8 mouse cellular contexts compared by ENCODE assay signal in the genomic region with DNA sequence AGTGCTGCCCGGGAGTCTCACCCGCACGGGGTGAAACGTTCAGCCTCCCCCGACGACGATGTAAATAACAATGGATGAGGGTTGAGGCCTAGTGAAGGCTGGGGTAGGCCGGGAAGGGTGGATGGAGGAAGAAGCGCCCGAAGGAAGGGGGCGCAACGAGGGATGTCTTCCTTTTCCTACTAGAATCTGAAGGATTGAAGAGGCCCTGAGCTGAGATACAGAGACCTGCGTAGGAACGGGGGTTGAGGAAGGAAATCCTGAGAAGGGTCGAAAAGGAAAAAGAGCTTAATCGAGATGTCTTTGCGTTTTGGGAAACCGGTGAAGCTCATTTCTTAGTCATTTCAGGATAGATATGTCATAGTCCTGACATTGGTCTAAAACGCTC. TPM values are rescaled to one million over a fixed set of nuclear protein-coding genes. Genes with fewer than 3 reads are reported as not detected.
A peak's percentile ranks its signal among the peaks of the same experiment; 100 is the strongest.
DNase-seq lines count a peak whose midpoint lies in the region; ATAC-seq and TF ChIP-seq lines count a peak whose summit lies in the region.

No protein-coding gene starts in this region.

- intact Hi-C loops in heart, adult 2 months (cut with DNase I), result no loop called here
- intact Hi-C loops in heart, postnatal 25 days (cut with DNase I), result no loop called here

- peak overlapping the region; percentile 89 for H3K27ac ChIP-seq in heart, adult 2 months
- H3K27ac ChIP-seq in ES-E14 (ENCODE audit: insufficient read depth, low read depth, low read length, poor library complexity, severe bottlenecking), result peak overlapping the region; percentile 83
- H3K27ac ChIP-seq in forebrain, postnatal 0 days (ENCODE audit: low read depth, low read length), result peak overlapping the region; percentile 97

- no peaks in the 10 kb centered on the region for H3K27me3 ChIP-seq in heart, adult 2 months (ENCODE audit: control insufficient read depth, insufficient read depth, low read length)
- H3K27me3 ChIP-seq in forebrain, postnatal 0 days (ENCODE audit: insufficient read depth, low read length), result no peaks in the 10 kb centered on the region

- TF ChIP-seq POLR2A in heart, adult 2 months (IDR thresholded peaks at IDR 0.05; ENCODE audit: insufficient read depth, low read depth, low read length), result no peak

- H3K4me3 ChIP-seq in heart, adult 2 months, result peak overlapping the region; percentile 62
- H3K4me3 ChIP-seq in ES-E14 (ENCODE audit: insufficient read depth in 1 of 2, low read depth in 1 of 2, low read length in 2 of 2, poor library complexity in 1 of 2, severe bottlenecking in 1 of 2), result peak overlapping the region; percentile 88 to 97
- H3K4me3 ChIP-seq in forebrain, postnatal 0 days (ENCODE audit: low read depth, low read length), result peak overlapping the region; percentile 66

- peaks cover 10% of the 10 kb centered on the region for H3K36me3 ChIP-seq in heart, adult 2 months (ENCODE audit: control insufficient read depth, insufficient read depth, low read length)
- H3K36me3 ChIP-seq in ES-E14 (ENCODE audit: control insufficient read depth, insufficient read depth, low read length, poor library complexity, severe bottlenecking), result no peaks in the 10 kb centered on the region
- no peaks in the 10 kb centered on the region for H3K36me3 ChIP-seq in forebrain, postnatal 0 days (ENCODE audit: insufficient read depth)

- peak overlapping the region; percentile 57 for H3K4me2 ChIP-seq in forebrain, postnatal 0 days (ENCODE audit: low read depth)

- no peaks in the 10 kb centered on the region for H3K9me3 ChIP-seq in ES-E14 (ENCODE audit: control insufficient read depth, insufficient read depth, low read depth, low read length)
- no peaks in the 10 kb centered on the region for H3K9me3 ChIP-seq in forebrain, postnatal 0 days (ENCODE audit: low read length)

- no peak for TF ChIP-seq CTCF in heart, adult 2 months (IDR thresholded peaks at IDR 0.05)
- peak; percentile 57 for TF ChIP-seq CTCF in forebrain, postnatal 0 days (IDR thresholded peaks at IDR 0.05; ENCODE audit: low read depth)

- H3K4me1 ChIP-seq in heart, adult 2 months (ENCODE audit: control insufficient read depth, insufficient read depth, low read length), result peaks cover 7% of the 10 kb centered on the region
- no peaks in the 10 kb centered on the region for H3K4me1 ChIP-seq in ES-E14 (ENCODE audit: control insufficient read depth in 2 of 2, insufficient read depth in 2 of 2, low read length in 2 of 2, poor library complexity in 1 of 2)
- peaks cover 13% of the 10 kb centered on the region for H3K4me1 ChIP-seq in forebrain, postnatal 0 days (ENCODE audit: insufficient read depth)

- peak overlapping the region; percentile 81 for H3K9ac ChIP-seq in heart, adult 2 months (ENCODE audit: low read depth, low read length)
- peak overlapping the region; percentile 98 for H3K9ac ChIP-seq in ES-E14 (ENCODE audit: insufficient read depth, low read depth, low read length, poor library complexity, severe bottlenecking)
- peak overlapping the region; percentile 85 for H3K9ac ChIP-seq in forebrain, postnatal 0 days

- in situ Hi-C loops in ES-E14 (cut with MboI; ENCODE audit: low sequenced_read_pairs in 2 of 2, unreplicated experiment in 2 of 2), result no loop called here

- no peak for TF ChIP-seq EP300 in heart, adult 2 months (IDR thresholded peaks at IDR 0.05; ENCODE audit: insufficient read depth, low read depth, low read length)

- H3K79me2 ChIP-seq in heart, adult 2 months (replicated peaks; ENCODE audit: control insufficient read depth, insufficient read depth, low read length), result peaks cover 1% of the 10 kb centered on the region; the same call in 1 of the 2 replicates

- WGBS in heart, adult 2 months, result under 1% methylated on average over 19 of the region's 19 CpGs
- WGBS in forebrain, postnatal 0 days, result under 1% methylated on average over 19 of the region's 19 CpGs

- peak; percentile 82 for ATAC-seq in forebrain, postnatal 0 days
- peak; percentile 69 for ATAC-seq in megakaryocyte, adult 5-6 weeks (ENCODE audit: poor library complexity, severe bottlenecking)

- no peak for DNase-seq in heart, adult 2 months
- DNase-seq in heart, postnatal 25 days (ENCODE audit: low spot score), result no peak
- no peak for DNase-seq in ES-E14 (ENCODE audit: low read depth, low spot score)
- DNase-seq in forebrain, postnatal 0 days, result no peak
- DNase-seq in urinary bladder, adult 18-20 months (ENCODE audit: low spot score in 2 of 2), result no peak
- no peak for DNase-seq in cerebellum, postnatal 4 days (ENCODE audit: low spot score in 2 of 2)
- DNase-seq in c-Kit-positive CD71-positive TER-119-positive erythroid progenitor cells, embryonic 14.5 days (ENCODE audit: low spot score), result no peak

TF ChIP-seq in ES-E14, 5 proteins besides CTCF, POLR2A, EP300 and RAD21:
- 0 out of 2 replicates have a peak, but pooled peaks have one; percentile 23 for TF ChIP-seq ZC3H11A (IDR thresholded peaks at IDR 0.05; ENCODE audit: borderline replicate concordance, low read depth, low read length)
- TF ChIP-seq MAFK (IDR thresholded peaks at IDR 0.05; ENCODE audit: insufficient read depth, low read depth, low read length), result no peak
- TF ChIP-seq CHD2 (IDR thresholded peaks at IDR 0.05; ENCODE audit: low read depth, low read length), result no peak
- TF ChIP-seq HCFC1 (IDR thresholded peaks at IDR 0.05; ENCODE audit: borderline replicate concordance, insufficient read depth, low read length), result no peak

RNA-seq across cellular contexts. Expression of a gene that starts 9.0 kb away (rescaled TPM):
- 1 to 10 TPM; 1.3 to 1.7 TPM for total RNA-seq in heart, adult 2 months (2021)
- polyA plus RNA-seq in heart, adult 2 months (2012; rRNA removed), result 0.51 and 0.82 TPM in 2 replicates
- 1 to 10 TPM in 1 of 2 experiments, under 1 TPM in 1; 0.62 to 1.1 TPM for total RNA-seq in heart, postnatal 25 days (2021)
- total RNA-seq in ES-E14 (2012; rRNA removed), result 1.8 and 4.2 TPM in 2 replicates
- total RNA-seq in forebrain, postnatal 0 days (2014; rRNA removed), result 0.76 and 0.92 TPM in 2 replicates
- polyA plus RNA-seq in forebrain, postnatal 0 days (2015; fragmentation: Nextera tagmentation; extraction: Ambion mirVana), result 0.31 and 0.53 TPM in 2 replicates
- 0.22 and 0.23 TPM in 2 replicates for total RNA-seq in megakaryocyte, adult 5-6 weeks (2015)
- total RNA-seq in megakaryocyte, adult 5-6 weeks (2017), result 0.66 and 0.81 TPM in 2 replicates

RNA-seq across cellular contexts. Expression of a gene that starts 54.3 kb away (rescaled TPM):
- total RNA-seq in heart, adult 2 months (2021), result 10 to 100 TPM; 51.3 to 54.0 TPM
- 38.9 and 56.0 TPM in 2 replicates for polyA plus RNA-seq in heart, adult 2 months (2012; rRNA removed)
- 10 to 100 TPM; 51.5 to 53.2 TPM for total RNA-seq in heart, postnatal 25 days (2021)
- 61.1 and 102 TPM in 2 replicates for total RNA-seq in ES-E14 (2012; rRNA removed)
- total RNA-seq in forebrain, postnatal 0 days (2014; rRNA removed), result 211 and 229 TPM in 2 replicates
- 431 and 439 TPM in 2 replicates for polyA plus RNA-seq in forebrain, postnatal 0 days (2015; fragmentation: Nextera tagmentation; extraction: Ambion mirVana)
- 85.7 and 95.9 TPM in 2 replicates for total RNA-seq in megakaryocyte, adult 5-6 weeks (2015)
- 154 and 167 TPM in 2 replicates for total RNA-seq in megakaryocyte, adult 5-6 weeks (2017)

RNA-seq across cellular contexts. Expression of a gene that starts 54.9 kb away (rescaled TPM):
- total RNA-seq in heart, adult 2 months (2021), result 10 to 100 TPM; 26.4 to 33.4 TPM
- polyA plus RNA-seq in heart, adult 2 months (2012; rRNA removed), result 11.8 and 18.4 TPM in 2 replicates
- total RNA-seq in heart, postnatal 25 days (2021), result 10 to 100 TPM; 27.4 to 36.9 TPM
- total RNA-seq in ES-E14 (2012; rRNA removed), result 0.48 and 1.2 TPM in 2 replicates
- 33.1 and 64.7 TPM in 2 replicates for total RNA-seq in forebrain, postnatal 0 days (2014; rRNA removed)
- 26.5 and 46.2 TPM in 2 replicates for polyA plus RNA-seq in forebrain, postnatal 0 days (2015; fragmentation: Nextera tagmentation; extraction: Ambion mirVana)
- total RNA-seq in megakaryocyte, adult 5-6 weeks (2015), result 0.45 and 3.8 TPM in 2 replicates
- total RNA-seq in megakaryocyte, adult 5-6 weeks (2017), result 0.99 and 1.2 TPM in 2 replicates
